Mouse (Mus musculus): ENCODE measurements around the gene Tmem35b.

DNA sequence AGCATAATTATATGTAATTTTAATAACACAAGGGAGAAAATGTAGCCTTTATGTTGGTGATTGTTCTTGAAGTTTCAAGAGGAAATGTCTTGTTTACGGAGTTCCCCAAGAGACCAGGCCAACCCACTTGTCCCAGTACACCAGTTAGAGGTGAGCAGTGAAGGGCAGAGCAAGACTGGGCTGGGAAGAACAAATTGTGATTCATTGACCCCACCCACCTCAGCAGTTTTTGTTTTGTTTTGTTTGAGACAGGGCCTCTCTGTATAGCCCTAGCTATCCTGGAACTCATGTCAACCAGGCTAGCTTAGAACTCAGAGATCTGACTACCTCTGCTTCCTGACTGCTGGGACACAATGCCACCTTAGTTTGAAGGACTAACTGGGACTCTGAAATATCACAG is 840 bp downstream of the Tmem35b start:
- TF ChIP-seq CTCF (IDR thresholded peaks at IDR 0.05; ENCODE audit: insufficient read depth, low read length) (no peak), POLR2A (IDR thresholded peaks at IDR 0.05; ENCODE audit: borderline replicate concordance, extremely low read depth, low read depth, low read length) (no peak)

All from lung, adult 2 months (tissue).